Mouse (Mus musculus) skeletal muscle tissue, adult 2 months (tissue): ENCODE results near the gene Foxn1.

ENCODE experiments used
- DNase-seq: peaks from one replicate; pipeline ENCODE4 v3.0.0-alpha.2; 2012; ENCODE audit warnings: low read depth, low spot score

Foxn1 gene

GRCm38 (mm10) chr11:78327634-78328511, 58.5 kb downstream of the Foxn1 start, which contains the start of gene Pigs:
Pigs (plus strand) TSS chr11:78328415.
- DNase-seq: peak; percentile 92

GRCm38 (mm10) chr11:78327215-78327614, 59.1 kb downstream of the Foxn1 start:
- DNase-seq: no peak

GRCm38 (mm10) chr11:78324965-78325364, 61.4 kb downstream of the Foxn1 start:
- DNase-seq: no peak

- no peak for DNase-seq
Measured at GRCm38 (mm10) chr11:78324000-78324785, 62.2 kb downstream of the Foxn1 start.

DNA sequence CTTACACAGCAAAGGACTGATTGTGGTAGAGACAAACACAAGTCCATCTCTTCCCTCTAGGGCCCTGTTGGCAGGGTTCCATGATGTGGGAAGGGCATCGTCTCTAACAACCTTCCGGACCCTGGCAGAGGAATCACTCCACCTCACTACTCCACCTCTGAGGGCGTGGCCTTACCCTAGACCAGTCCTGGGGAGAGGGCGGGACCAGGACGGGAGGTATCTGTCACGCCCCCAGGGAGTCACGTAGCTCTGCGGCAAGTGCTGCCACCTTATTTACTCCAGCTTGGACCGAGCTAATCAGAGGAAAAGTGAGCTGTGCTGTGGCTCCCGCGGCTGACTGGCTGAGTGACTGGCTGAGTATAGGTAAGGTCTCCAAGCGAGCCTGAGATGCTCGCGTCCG, 63.5 kb downstream of the Foxn1 start, which contains the start of gene Aldoc:
TSS of gene Aldoc (plus strand) at position 109 of the 400 bp plus-strand sequence.
- DNase-seq: peak; percentile 67

GRCm38 (mm10) chr11:78322076-78322831, 64.1 kb downstream of the Foxn1 start:
- DNase-seq: no peak

GRCm38 (mm10) chr11:78318411-78318810, 67.9 kb downstream of the Foxn1 start:
- DNase-seq: no peak

DNA sequence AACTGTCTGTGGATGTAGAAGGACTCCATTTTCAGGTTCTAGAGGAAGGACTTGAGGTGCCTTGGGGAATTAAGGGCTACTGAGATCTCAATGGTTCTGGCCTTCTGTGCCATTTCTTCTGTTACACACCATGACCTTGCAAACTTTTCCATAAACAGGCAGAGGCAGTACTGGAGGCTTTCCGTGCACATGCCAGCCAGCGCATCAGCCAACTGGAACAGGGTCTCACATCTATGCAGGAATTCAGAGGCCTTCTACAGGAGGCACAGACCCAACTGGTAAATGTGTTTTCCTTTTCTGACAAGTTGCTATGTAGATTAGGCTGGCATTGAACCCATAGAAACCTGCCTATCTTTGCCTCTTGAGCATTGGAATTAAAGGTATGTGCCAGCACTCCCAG, 72.7 kb downstream of the Foxn1 start:
- no peak for DNase-seq

DNA sequence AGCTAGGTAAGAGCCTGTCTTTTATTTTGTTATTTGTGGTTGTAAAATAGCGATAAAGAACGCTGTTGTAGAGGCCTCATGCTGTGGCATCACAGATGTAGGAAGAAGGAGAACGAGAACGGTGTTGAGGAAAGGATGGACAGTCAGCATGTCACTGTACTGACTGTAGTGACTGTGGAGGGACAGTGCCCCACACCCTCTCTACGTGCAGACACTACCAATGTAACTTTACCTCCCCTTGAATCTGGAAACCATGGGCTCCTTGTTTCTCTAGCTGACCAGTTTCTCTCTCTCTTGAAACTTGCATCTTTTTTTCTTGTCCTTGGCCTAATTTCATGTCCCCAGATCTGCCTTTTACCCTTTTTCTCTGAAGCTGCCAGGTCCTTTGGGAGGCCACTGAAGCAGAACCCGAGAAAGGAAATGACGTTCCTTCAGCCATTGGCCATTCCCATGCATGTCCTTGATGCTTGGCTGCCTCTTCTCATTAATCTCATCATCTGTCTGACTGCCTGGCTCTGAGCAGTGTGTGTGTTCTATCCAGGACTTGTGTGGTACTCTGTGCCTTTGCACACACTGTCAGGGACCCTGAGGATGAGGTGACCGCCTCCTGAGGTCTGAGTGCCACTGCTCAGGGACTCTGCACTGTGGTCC, 75.4 kb downstream of the Foxn1 start:
- DNase-seq: no peak
